ENCODE assay signal across 6 mouse cellular contexts in genomic region chr7:65934238-65934970, GRCm38 (mm10).
DNase-seq lines count a peak whose midpoint lies in the region; ATAC-seq and TF ChIP-seq lines count a peak whose summit lies in the region.
"Not testable (repeated sequence)": the region's sequence is repeated elsewhere in the genome, so short reads cannot be mapped to it uniquely, and the experiment has no call there.

No protein-coding gene starts in this region.

- 36% methylated on average over 3 of the region's 3 CpGs for WGBS in intestine, embryonic 15.5 days
- 51% methylated on average over 3 of the region's 3 CpGs for WGBS in intestine, embryonic 16.5 days
- 36% methylated on average over 3 of the region's 3 CpGs for WGBS in intestine, postnatal 0 days
- WGBS in kidney, postnatal 0 days: 55% methylated on average over 3 of the region's 3 CpGs
- WGBS in small intestine, adult 2 months: 28% methylated on average over 3 of the region's 3 CpGs

- TF ChIP-seq CTCF in intestine, postnatal 0 days (IDR thresholded peaks at IDR 0.05; ENCODE audit: low read depth); kidney, postnatal 0 days (IDR thresholded peaks at IDR 0.05; ENCODE audit: low read depth); small intestine, adult 2 months (IDR thresholded peaks at IDR 0.05; ENCODE audit: extremely low read depth, insufficient read length, insufficient replicate concordance, low read depth, low read length): not testable (repeated sequence)

- DNase-seq in heart, adult 11 months: peak; percentile 74
- DNase-seq in kidney, postnatal 0 days (ENCODE audit: low spot score): peak; percentile 38

- H3K4me2 ChIP-seq in intestine, embryonic 15.5 days (replicated peaks); intestine, embryonic 16.5 days (ENCODE audit: low read depth, low read length); intestine, postnatal 0 days (replicated peaks; ENCODE audit: low read depth); kidney, postnatal 0 days (ENCODE audit: low read length): not testable (repeated sequence)

- H3K27ac ChIP-seq in intestine, embryonic 15.5 days; intestine, embryonic 16.5 days (ENCODE audit: low read length); intestine, postnatal 0 days (ENCODE audit: low read depth, low read length); kidney, postnatal 0 days: not testable (repeated sequence)
- 0 out of 2 replicates have a peak overlapping the region, but pooled peaks have one; percentile 15 for H3K27ac ChIP-seq in small intestine, adult 2 months (ENCODE audit: insufficient read depth, low read depth, low read length)

- H3K4me3 ChIP-seq in intestine, embryonic 15.5 days (replicated peaks); intestine, embryonic 16.5 days (ENCODE audit: low read length); intestine, postnatal 0 days (ENCODE audit: low read depth, low read length); kidney, postnatal 0 days (replicated peaks; ENCODE audit: low read depth, low read length); small intestine, adult 2 months (ENCODE audit: low read depth, low read length): not testable (repeated sequence)

- TF ChIP-seq POLR2A in small intestine, adult 2 months (IDR thresholded peaks at IDR 0.05; ENCODE audit: low read depth, low read length): not testable (repeated sequence)

- H3K9me3 ChIP-seq in intestine, embryonic 15.5 days; intestine, embryonic 16.5 days (ENCODE audit: control insufficient read depth, low read length); intestine, postnatal 0 days (ENCODE audit: control insufficient read depth); kidney, postnatal 0 days (replicated peaks; ENCODE audit: low read length): not testable (repeated sequence)

- not testable (repeated sequence) for H3K4me1 ChIP-seq in intestine, embryonic 15.5 days (replicated peaks); intestine, embryonic 16.5 days (ENCODE audit: control insufficient read depth, insufficient read depth, low read length); intestine, postnatal 0 days (replicated peaks; ENCODE audit: control insufficient read depth, insufficient read depth, low read length); kidney, postnatal 0 days (replicated peaks; ENCODE audit: insufficient read depth, low read length)
- H3K4me1 ChIP-seq in small intestine, adult 2 months (ENCODE audit: control insufficient read depth, insufficient read depth, insufficient read length, low read length): peaks cover 10% of the 10 kb centered on the region; the same call in 1 of the 2 replicates

- ATAC-seq in intestine, embryonic 15.5 days: peak; percentile 84
- ATAC-seq in intestine, embryonic 16.5 days: peak; percentile 81
- peak; percentile 82 for ATAC-seq in intestine, postnatal 0 days
- not testable (repeated sequence) for ATAC-seq in kidney, postnatal 0 days (replicated peaks; ENCODE audit: low FRiP score, low read depth)

- H3K36me3 ChIP-seq in intestine, embryonic 15.5 days; intestine, embryonic 16.5 days (ENCODE audit: control insufficient read depth, insufficient read depth, low read length); intestine, postnatal 0 days (ENCODE audit: control insufficient read depth, insufficient read depth); kidney, postnatal 0 days (ENCODE audit: insufficient read depth, low read length); small intestine, adult 2 months (ENCODE audit: control insufficient read depth, insufficient read depth, low read length): not testable (repeated sequence)

- H3K27me3 ChIP-seq in intestine, embryonic 15.5 days (replicated peaks); intestine, embryonic 16.5 days (replicated peaks; ENCODE audit: control insufficient read depth, insufficient read depth, low read length); intestine, postnatal 0 days (replicated peaks; ENCODE audit: control insufficient read depth, insufficient read depth, low read length); kidney, postnatal 0 days (ENCODE audit: insufficient read depth, low read length); small intestine, adult 2 months (ENCODE audit: control insufficient read depth, insufficient read depth, low read length): not testable (repeated sequence)

- not testable (repeated sequence) for H3K9ac ChIP-seq in intestine, embryonic 15.5 days; intestine, embryonic 16.5 days (ENCODE audit: low read depth, low read length); intestine, postnatal 0 days (ENCODE audit: low read depth, low read length); kidney, postnatal 0 days (ENCODE audit: low read depth, low read length)
